Mouse (Mus musculus) cortical plate, adult 2 months (tissue): ENCODE data around the gene Iqsec1.

Experiments used
- CTCF ChIP-seq: fragments of 200-500 bp; IDR thresholded peaks from 2 replicates; pipeline ENCODE4 v1.5.1; 2011; ENCODE audit warnings: mild to moderate bottlenecking, control low read depth, low read length; ENCODE audit not compliant: insufficient read depth; ENCODE audit errors: extremely low read depth
- POLR2A ChIP-seq: fragments of 200-500 bp; IDR thresholded peaks from 2 replicates; pipeline ENCODE4 v1.6.1; 2011; ENCODE audit warnings: mild to moderate bottlenecking, low read length, control low read depth; ENCODE audit not compliant: insufficient read depth; ENCODE audit errors: extremely low read depth

GRCm38 (mm10) chr6:90900302-90900701 is 88.2 kb downstream of the Iqsec1 start:
- no peak for TF ChIP-seq POLR2A
- TF ChIP-seq CTCF = no peak
